Mouse (Mus musculus) layer of hippocampus, adult 18-20 months (tissue): Measurements from ENCODE around the gene Olfr13. TPM values are rescaled to one million over a fixed set of nuclear protein-coding genes. Genes with fewer than 3 reads are reported as not detected.
"Not testable (repeated sequence)": the region's sequence is repeated elsewhere in the genome, so short reads cannot be mapped to it uniquely, and the experiment has no call there.

Experiments used
- DNase-seq, 2 experiments: peaks; one replicate each; pipeline ENCODE4 v3.0.0; 2022; ENCODE audit warnings: low spot score in 2 of 2
- long read RNA-seq: library from polyadenylated mRNA; stranded (forward); transcript quantifications from one replicate; pipeline ENCODE4 v2.0.0, GENCODE M21; 2021
- total RNA-seq, 2 experiments: library from RNA; stranded (reverse); gene quantifications; 2 replicates each; pipeline ENCODE4 v1.2.3; 2021

The Olfr13 gene
- total RNA-seq = not detected
- long read RNA-seq = 0 reads

GRCm38 (mm10) chr6:43171840-43172239, at the start of gene Olfr13:
Olfr13 (plus strand) TSS chr6:43172140.
- no peak for DNase-seq

GRCm38 (mm10) chr6:43146267-43146666, 25.7 kb upstream of the Olfr13 start, which contains the start of gene Olfr237-ps1:
Olfr237-ps1 (plus strand) TSS chr6:43146567.
- DNase-seq = not testable (repeated sequence)

GRCm38 (mm10) chr6:43159502-43159901, 12.4 kb upstream of the Olfr13 start:
- DNase-seq = no peak

- DNase-seq = no peak
These were observed 9.0 kb upstream of the Olfr13 start, which contains the start of gene Olfr437 for GRCm38 (mm10) chr6:43162982-43163381. Olfr437 (plus strand) TSS chr6:43163282.

- no peak for DNase-seq
These were observed 4.7 kb upstream of the Olfr13 start for GRCm38 (mm10) chr6:43167246-43167645.

GRCm38 (mm10) chr6:43178129-43178528, 6.2 kb downstream of the Olfr13 start:
- no peak for DNase-seq

GRCm38 (mm10) chr6:43178584-43179501, 6.9 kb downstream of the Olfr13 start:
- DNase-seq = peak in 1 of 2 experiments; percentile 10

- DNase-seq = no peak
These were observed 19.0 kb downstream of the Olfr13 start for GRCm38 (mm10) chr6:43190986-43191385.

- DNase-seq = no peak
These were observed 24.8 kb downstream of the Olfr13 start, which contains the start of gene Olfr435 for GRCm38 (mm10) chr6:43196781-43197180. Olfr435 (plus strand) TSS chr6:43197146.

GRCm38 (mm10) chr6:43198094-43198493, 26.2 kb downstream of the Olfr13 start:
- no peak for DNase-seq

GRCm38 (mm10) chr6:43202786-43203185, 30.8 kb downstream of the Olfr13 start:
- no peak for DNase-seq

- DNase-seq = no peak
These were observed 33.4 kb downstream of the Olfr13 start for GRCm38 (mm10) chr6:43205355-43205754.

GRCm38 (mm10) chr6:43212873-43213272, 40.9 kb downstream of the Olfr13 start, which contains the start of gene Olfr434:
Olfr434 (plus strand) TSS chr6:43213021.
- peak in 1 of 2 experiments; percentile 11 for DNase-seq

Other genes starting within 250 kb of the Olfr13 start
- gene Olfr444, start 223.1 kb upstream of the Olfr13 start, total RNA-seq = not detected
- gene Olfr441, start 65.8 kb upstream of the Olfr13 start, total RNA-seq = not detected
- not detected for gene Olfr237-ps1, start 25.6 kb upstream of the Olfr13 start, total RNA-seq
- gene Olfr437, start 8.9 kb upstream of the Olfr13 start, total RNA-seq = not detected
- gene Olfr435, start 25.0 kb downstream of the Olfr13 start, total RNA-seq = not detected
- gene Olfr434, start 40.9 kb downstream of the Olfr13 start, total RNA-seq = not detected
- not detected for gene Olfr47, start 59.4 kb downstream of the Olfr13 start, total RNA-seq
- gene Arhgef5, start 93.4 kb downstream of the Olfr13 start, total RNA-seq = 1 to 10 TPM; 1.3 to 1.9 TPM
- gene Nobox, start 137.4 kb downstream of the Olfr13 start, total RNA-seq = not detected